Mouse (Mus musculus): ENCODE measurements around the gene Best1.

Gene Best1

GRCm38 (mm10) chr19:9957965-9958364 is 43.5 kb downstream of the Best1 start:
- no peak for DNase-seq

DNA sequence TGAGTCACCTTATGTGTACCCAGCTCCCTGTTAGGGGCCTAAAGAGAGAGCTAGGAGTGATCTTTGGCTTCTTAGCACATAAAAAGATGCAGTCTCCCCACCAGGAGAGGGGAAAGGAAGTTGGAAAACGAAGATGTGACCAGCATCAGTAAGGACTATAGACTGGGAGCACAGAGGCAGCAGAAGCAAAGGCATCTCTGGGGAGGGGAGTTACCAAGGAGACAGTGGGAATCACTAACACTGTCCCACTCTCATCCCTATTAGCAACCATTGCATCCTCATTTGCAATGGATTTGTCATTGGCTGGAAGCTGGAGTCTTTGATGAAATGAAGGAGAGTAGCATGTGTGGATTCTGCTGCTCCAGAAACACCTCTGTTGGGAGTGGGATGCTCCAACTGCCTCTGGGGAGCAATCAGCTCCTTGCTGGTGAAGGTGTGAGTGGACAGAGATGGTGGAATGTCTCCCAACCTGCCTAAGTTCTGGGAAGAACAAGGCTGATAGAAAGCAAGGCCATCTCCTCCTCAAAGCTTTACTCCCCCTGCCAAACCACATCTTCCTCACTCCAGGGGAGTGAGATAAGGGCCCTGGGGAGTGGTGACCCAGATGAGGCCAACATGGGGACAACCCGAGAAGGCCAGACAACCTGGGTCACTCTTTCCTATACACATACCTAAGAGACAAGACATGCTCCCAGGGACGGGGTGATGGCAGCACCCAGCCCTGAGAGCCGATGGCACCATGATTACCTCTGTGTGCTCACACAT is 44.6 kb downstream of the Best1 start:
- DNase-seq = no peak

- DNase-seq = no peak
Observed at GRCm38 (mm10) chr19:9955438-9955837, 46.0 kb downstream of the Best1 start.

DNA sequence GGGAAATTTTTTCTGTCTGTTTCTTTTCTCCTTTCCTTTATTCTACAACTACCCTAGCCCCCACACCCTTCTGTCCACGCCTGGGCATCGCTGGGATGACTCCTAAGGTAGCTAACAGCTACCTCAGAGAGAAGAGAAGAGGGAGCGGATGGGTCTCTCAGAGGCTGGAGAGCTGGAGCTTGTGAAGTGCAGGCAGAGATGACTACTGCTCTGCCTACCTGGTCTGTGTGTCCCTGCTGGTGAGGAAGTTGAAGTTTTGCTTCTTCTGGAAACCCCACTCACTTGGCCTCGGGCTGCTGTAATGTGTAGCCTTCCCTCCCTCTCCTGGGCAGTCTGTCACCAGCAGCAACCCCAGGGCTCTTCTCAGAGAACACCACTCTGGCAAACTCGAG is 46.6 kb downstream of the Best1 start:
- DNase-seq = no peak

GRCm38 (mm10) chr19:9954055-9954810 is 47.2 kb downstream of the Best1 start:
- peak; percentile 69 for DNase-seq

- no peak for DNase-seq
Observed at GRCm38 (mm10) chr19:9952912-9953311, 48.5 kb downstream of the Best1 start.

DNA sequence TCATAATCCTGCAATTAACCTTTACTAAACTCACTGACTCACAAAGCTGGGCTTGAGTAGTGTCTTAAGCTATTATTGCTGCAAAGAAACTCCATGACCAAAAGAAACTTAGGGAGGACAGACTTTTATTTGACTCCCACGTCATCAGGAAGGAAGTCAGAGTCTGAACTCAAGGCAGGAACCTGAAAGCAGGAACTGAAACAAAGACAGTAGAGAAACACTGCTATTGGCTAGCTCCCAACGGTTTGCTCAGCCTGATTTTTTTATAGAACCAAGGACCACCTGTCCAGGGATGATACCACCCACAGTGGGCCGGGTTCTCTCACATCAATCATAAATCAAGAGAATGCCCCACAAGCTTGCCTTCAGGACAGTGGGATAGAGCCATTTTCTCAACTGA is 49.0 kb downstream of the Best1 start:
- DNase-seq = no peak

DNA sequence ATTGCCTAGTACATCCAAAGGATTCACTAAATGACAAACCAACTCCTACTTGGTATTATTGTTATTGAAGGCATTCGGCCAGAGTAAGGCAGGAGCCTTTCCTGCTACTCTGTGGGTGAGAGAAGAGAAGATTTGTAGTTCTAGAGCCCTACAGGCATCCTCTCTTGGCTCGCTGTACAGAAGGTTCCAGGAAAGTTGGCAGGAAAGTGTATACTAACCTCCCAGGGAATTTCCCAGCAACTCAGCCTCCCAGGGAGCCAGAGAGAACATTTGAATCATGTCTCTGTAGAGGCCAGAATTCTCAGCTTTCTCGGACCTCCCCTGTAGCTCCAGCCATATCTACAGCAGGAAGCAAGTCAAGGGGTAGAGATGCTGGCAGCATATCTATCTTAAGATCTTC is 54.4 kb downstream of the Best1 start:
- DNase-seq = peak; percentile 43

GRCm38 (mm10) chr19:9945800-9946564 is 55.5 kb downstream of the Best1 start:
- DNase-seq = no peak

DNA sequence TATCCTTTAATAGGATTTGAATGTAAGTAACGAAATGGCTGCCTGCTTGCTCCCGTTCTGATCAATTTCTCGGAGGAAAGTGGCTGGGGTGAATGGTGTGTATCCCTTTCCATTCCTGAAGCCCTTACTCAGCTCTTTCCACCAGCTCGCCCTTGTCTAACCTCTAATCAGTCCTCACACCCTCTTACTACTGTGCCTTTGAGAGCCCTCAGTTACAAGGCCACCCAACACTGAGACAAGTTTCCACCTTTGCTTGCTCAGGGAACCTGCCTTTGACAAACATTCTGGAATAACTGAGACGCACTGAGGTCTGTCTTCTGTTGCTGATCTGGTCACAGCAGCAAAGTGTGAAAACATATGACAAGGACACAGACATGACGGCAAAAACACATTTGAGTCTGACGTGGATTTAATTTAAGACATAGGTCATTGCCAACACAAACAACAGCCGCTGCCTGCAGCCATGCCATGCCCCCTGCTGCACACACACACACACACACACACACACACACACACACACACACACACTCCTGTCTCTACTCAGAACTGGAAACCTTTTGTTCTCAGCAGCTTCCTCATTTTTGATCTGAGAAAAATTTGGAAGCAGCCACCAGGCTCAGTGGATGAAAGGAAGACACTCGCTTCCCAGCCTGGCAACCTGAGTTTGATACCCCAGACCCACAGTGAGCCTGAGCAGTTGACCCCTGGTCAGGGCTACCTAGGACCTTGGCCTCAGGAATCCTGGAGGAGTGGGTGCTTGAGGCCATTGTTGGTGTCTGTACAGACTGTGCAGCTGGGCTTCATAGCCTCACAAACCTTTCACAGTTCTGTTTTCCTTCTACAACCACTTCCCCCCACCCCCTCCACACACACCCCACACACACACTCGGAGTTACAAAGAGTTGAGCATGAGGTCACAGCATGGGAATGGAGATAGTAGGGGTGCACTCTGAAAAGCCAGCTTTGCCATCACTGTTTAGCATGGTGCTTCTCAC is 58.6 kb downstream of the Best1 start:
- DNase-seq = no peak

GRCm38 (mm10) chr19:9941809-9942208 is 59.6 kb downstream of the Best1 start:
- DNase-seq = no peak

DNA sequence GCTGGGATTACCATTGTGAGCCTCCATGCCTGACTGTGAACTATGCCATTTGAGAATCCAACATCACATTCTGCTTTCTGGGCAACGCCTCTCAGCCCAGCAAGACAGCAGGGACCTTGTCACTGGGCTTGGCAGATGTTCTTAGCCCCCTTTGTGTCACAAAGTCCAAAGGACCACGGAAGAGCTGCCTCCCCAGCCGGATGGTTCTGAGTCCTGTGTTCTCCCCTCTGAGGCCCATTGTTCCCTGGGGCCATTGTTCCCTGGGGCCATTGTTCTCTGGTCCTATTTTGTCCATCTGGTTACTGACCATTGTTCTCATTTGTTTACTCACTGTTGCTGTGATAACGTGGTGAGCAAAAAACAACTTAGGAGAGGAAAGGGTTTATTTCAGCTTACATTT is 60.5 kb downstream of the Best1 start:
- peak; percentile 54 for DNase-seq

GRCm38 (mm10) chr19:9939841-9940240 is 61.6 kb downstream of the Best1 start:
- no peak for DNase-seq

GRCm38 (mm10) chr19:9938824-9939303 is 62.6 kb downstream of the Best1 start:
- DNase-seq = no peak

- no peak for DNase-seq
Observed at GRCm38 (mm10) chr19:9938156-9938823, 63.1 kb downstream of the Best1 start.

DNA sequence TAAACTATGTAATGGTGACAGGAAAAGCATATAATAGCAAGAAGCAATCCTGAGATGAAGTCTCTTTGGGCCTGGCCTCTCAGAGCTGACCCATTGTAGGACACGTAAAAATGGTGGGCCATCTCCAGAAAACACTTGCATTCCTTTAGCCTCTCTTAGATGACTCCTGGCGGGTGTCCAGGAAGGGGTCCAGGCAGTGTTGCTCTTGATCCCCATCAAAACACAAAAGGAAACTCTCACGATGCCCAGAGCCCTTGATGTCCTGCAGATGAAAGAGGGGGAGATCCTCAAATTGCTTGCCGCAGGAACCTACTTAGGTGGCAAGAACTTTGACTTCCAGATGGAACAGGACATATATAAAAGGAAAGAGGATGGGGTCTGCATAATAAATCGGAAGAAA is 64.0 kb downstream of the Best1 start:
- DNase-seq = no peak

GRCm38 (mm10) chr19:9936579-9936978 is 64.9 kb downstream of the Best1 start:
- no peak for DNase-seq
